Mouse (Mus musculus): ENCODE results near the gene Glrx2.

- no peak for TF ChIP-seq CTCF (IDR thresholded peaks at IDR 0.05; ENCODE audit: borderline replicate concordance, insufficient read depth, low read length)
- no peak for TF ChIP-seq POLR2A (IDR thresholded peaks at IDR 0.05; ENCODE audit: low read depth, low read length)
Measured at GRCm38 (mm10) chr1:143681108-143681507, 35.0 kb upstream of the Glrx2 start.
